Mouse (Mus musculus) spleen, adult 2 months (tissue): ENCODE measurements around the gene Fndc8. TPM values are rescaled to one million over a fixed set of nuclear protein-coding genes. Genes with fewer than 3 reads are reported as not detected.
A peak's percentile ranks its signal among the peaks of the same experiment; 100 is the strongest.

ENCODE experiments used
- DNase-seq, 2 experiments: peaks; one replicate each; pipeline versions ENCODE4 v3.0.0 to v3.0.0-alpha.2; 2012 to 2021; ENCODE audit warnings: low spot score in 2 of 2, low read depth in 1 of 2
- H3K27ac ChIP-seq: fragments of 200-500 bp; 2 replicates; pipeline ENCODE4 v1.5.1; 2012; ENCODE audit warnings: low read length, inconsistent platforms; ENCODE audit not compliant: insufficient read depth
- H3K27me3 ChIP-seq: fragments of 200-500 bp; 2 replicates; pipeline ENCODE4 v1.6.1; 2012; ENCODE audit warnings: mild to moderate bottlenecking, moderate library complexity, low read length, inconsistent platforms; ENCODE audit not compliant: control insufficient read depth, insufficient read depth
- H3K36me3 ChIP-seq: fragments of 200-500 bp; 2 replicates; pipeline ENCODE4 v1.6.1; 2012; ENCODE audit warnings: mild to moderate bottlenecking, low read length, inconsistent platforms; ENCODE audit not compliant: control insufficient read depth, insufficient read depth
- H3K4me1 ChIP-seq: fragments of 200-500 bp; 2 replicates; pipeline ENCODE4 v1.6.1; 2011; ENCODE audit warnings: inconsistent platforms; ENCODE audit not compliant: control insufficient read depth, insufficient read depth, insufficient read length
- H3K4me3 ChIP-seq: fragments of 200-500 bp; 2 replicates; pipeline ENCODE4 v1.5.1; 2011; ENCODE audit warnings: mild to moderate bottlenecking, inconsistent platforms; ENCODE audit not compliant: insufficient read depth, insufficient read length; ENCODE audit errors: extremely low read depth
- CTCF ChIP-seq: fragments of 200-500 bp; IDR thresholded peaks from 2 replicates; pipeline ENCODE4 v1.5.1; 2011; ENCODE audit warnings: mild to moderate bottlenecking, inconsistent platforms; ENCODE audit not compliant: insufficient read depth, insufficient read length, insufficient replicate concordance; ENCODE audit errors: extremely low read depth
- POLR2A ChIP-seq: fragments of 200-500 bp; IDR thresholded peaks from 2 replicates; pipeline ENCODE4 v1.6.1; 2011; ENCODE audit warnings: low read depth, low read length, inconsistent platforms
- WGBS: fragments of 180-500 bp; shearing (Covaris S2); methylation state at CpG from one replicate; pipeline ENCODE4 v1.1.7; 2018; 5-methylcytosine and 5-hydroxymethylcytosine counted together
- polyA plus RNA-seq: library from polyadenylated mRNA; depleted of rRNA; stranded (reverse); fragments of >200 nt; gene quantifications from 2 replicates; pipeline ENCODE4 v1.2.3, GENCODE M21; 2012

Gene Fndc8
- polyA plus RNA-seq, 1 experiment = 0.07 TPM

- peaks cover 5% of the 10 kb centered on the region for H3K4me1 ChIP-seq
- no peak overlapping the region for H3K27ac ChIP-seq
- 0 out of 2 replicates have a peak, but pooled peaks cover 1% of the 10 kb centered on the region for H3K36me3 ChIP-seq
- no peak for DNase-seq
- no peak overlapping the region for H3K4me3 ChIP-seq
- 57% methylated on average over 7 of the region's 7 CpGs for WGBS
- H3K27me3 ChIP-seq = no peaks in the 10 kb centered on the region
- TF ChIP-seq CTCF (no peak), POLR2A (no peak)
Measured at GRCm38 (mm10) chr11:82866850-82867564, 24.9 kb upstream of the Fndc8 start.

GRCm38 (mm10) chr11:82867956-82868355, 24.0 kb upstream of the Fndc8 start:
- TF ChIP-seq POLR2A (no peak), CTCF (no peak)
- Histone ChIP-seq H3K36me3 (0 out of 2 replicates have a peak, but pooled peaks cover 1% of the 10 kb centered on the region), H3K4me3 (no peak overlapping the region), H3K27ac (no peak overlapping the region), H3K4me1 (peaks cover 5% of the 10 kb centered on the region), H3K27me3 (no peaks in the 10 kb centered on the region)
- 58% methylated on average over 5 of the region's 5 CpGs for WGBS
- DNase-seq = no peak

- TF ChIP-seq CTCF (no peak), POLR2A (no peak)
- DNase-seq = no peak
- Histone ChIP-seq H3K4me1 (peaks cover 5% of the 10 kb centered on the region), H3K36me3 (no peaks in the 10 kb centered on the region), H3K4me3 (peak overlapping the region; percentile 76), H3K27ac (peak overlapping the region; percentile 29; the same call in 1 of the 2 replicates), H3K27me3 (no peaks in the 10 kb centered on the region)
- WGBS = 42% methylated on average over 9 of the region's 9 CpGs
Measured at GRCm38 (mm10) chr11:82869506-82870172, 22.3 kb upstream of the Fndc8 start.

GRCm38 (mm10) chr11:82870173-82871030, 21.5 kb upstream of the Fndc8 start:
- no peak for TF ChIP-seq CTCF
- TF ChIP-seq POLR2A = no peak
- Histone ChIP-seq H3K4me1 (peaks cover 5% of the 10 kb centered on the region), H3K36me3 (no peaks in the 10 kb centered on the region), H3K27me3 (no peaks in the 10 kb centered on the region), H3K27ac (peak overlapping the region; percentile 74), H3K4me3 (peak overlapping the region; percentile 76)
- WGBS = under 1% methylated on average over 36 of the region's 36 CpGs
- DNase-seq = peak; percentile 27 to 51

GRCm38 (mm10) chr11:82871031-82871446, 20.9 kb upstream of the Fndc8 start, which contains the start of gene Rffl:
Rffl (minus strand) TSS chr11:82871210.
- H3K4me3 ChIP-seq = peak within 1 kb of the TSS; percentile 76
- DNase-seq = peak; percentile 83 to 92
- no peaks in the 10 kb centered on the region for H3K36me3 ChIP-seq
- under 1% methylated on average over 42 of the region's 43 CpGs for WGBS
- TF ChIP-seq CTCF (peak; percentile 92), POLR2A (no peak)
- no peaks in the 10 kb centered on the region for H3K27me3 ChIP-seq
- H3K27ac ChIP-seq = peak within 1 kb of the TSS; percentile 74
- H3K4me1 ChIP-seq = peaks cover 5% of the 10 kb centered on the region

- Histone ChIP-seq H3K27me3 (no peaks in the 10 kb centered on the region), H3K36me3 (peaks cover 5% of the 10 kb centered on the region), H3K4me3 (no peak overlapping the region), H3K4me1 (peaks cover 2% of the 10 kb centered on the region; the same call in 1 of the 2 replicates), H3K27ac (no peak overlapping the region)
- no peak for DNase-seq
- TF ChIP-seq POLR2A (no peak), CTCF (no peak)
- WGBS = 80% methylated on average over 5 of the region's 5 CpGs
Measured at GRCm38 (mm10) chr11:82874924-82875323, 17.0 kb upstream of the Fndc8 start.
